Mouse (Mus musculus): ENCODE results near the gene Adh6b.

DNA sequence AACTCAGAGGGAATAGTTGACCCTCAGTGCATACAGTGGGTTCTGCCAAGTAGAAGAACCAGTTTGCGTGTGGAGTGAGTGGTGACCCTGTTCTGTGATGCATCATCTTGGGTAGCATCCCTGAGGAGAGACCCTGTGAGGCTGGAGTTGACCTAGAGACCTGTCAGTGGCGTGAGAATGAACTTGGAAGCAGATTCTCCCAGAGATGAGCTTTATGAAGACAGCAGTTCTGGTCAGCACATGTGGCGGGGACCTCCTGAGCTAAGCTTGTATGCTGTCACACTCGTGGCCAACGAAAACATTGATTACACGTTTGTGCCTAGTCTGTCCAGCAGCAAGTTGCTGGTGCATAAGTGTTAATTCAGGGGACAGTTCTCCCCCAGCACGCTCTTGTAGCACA, 64.3 kb downstream of the Adh6b start:
- no peak for TF ChIP-seq E2F4 (IDR thresholded peaks at IDR 0.05; ENCODE audit: insufficient read depth)
- no peak for TF ChIP-seq POLR2A (IDR thresholded peaks at IDR 0.05; ENCODE audit: insufficient read length, low read depth)
- no peak for TF ChIP-seq USF1 (IDR thresholded peaks at IDR 0.05; ENCODE audit: low read depth)
- TF ChIP-seq SRF (IDR thresholded peaks at IDR 0.05; ENCODE audit: control insufficient read depth, insufficient read length, low read depth): no peak
- no peak for TF ChIP-seq POLR2AphosphoS2 (IDR thresholded peaks at IDR 0.05; ENCODE audit: insufficient read length, low read depth)
- TF ChIP-seq REST (IDR thresholded peaks at IDR 0.05; ENCODE audit: insufficient read depth, insufficient read length): no peak
